Mouse (Mus musculus): ENCODE measurements around the gene Slc45a1. TPM values are rescaled to one million over a fixed set of nuclear protein-coding genes. Genes with fewer than 3 reads are reported as not detected.

The Slc45a1 gene
- 0.33 and 1.4 TPM in 2 replicates for total RNA-seq (2021)
- long read RNA-seq, experiment 1, partial matches to known transcripts, result 1 of 3 reads
- long read RNA-seq, experiment 1, other reads (novel, unspliced or antisense), result 1 of 3 reads
- long read RNA-seq, experiment 2, result 0 reads

DNA sequence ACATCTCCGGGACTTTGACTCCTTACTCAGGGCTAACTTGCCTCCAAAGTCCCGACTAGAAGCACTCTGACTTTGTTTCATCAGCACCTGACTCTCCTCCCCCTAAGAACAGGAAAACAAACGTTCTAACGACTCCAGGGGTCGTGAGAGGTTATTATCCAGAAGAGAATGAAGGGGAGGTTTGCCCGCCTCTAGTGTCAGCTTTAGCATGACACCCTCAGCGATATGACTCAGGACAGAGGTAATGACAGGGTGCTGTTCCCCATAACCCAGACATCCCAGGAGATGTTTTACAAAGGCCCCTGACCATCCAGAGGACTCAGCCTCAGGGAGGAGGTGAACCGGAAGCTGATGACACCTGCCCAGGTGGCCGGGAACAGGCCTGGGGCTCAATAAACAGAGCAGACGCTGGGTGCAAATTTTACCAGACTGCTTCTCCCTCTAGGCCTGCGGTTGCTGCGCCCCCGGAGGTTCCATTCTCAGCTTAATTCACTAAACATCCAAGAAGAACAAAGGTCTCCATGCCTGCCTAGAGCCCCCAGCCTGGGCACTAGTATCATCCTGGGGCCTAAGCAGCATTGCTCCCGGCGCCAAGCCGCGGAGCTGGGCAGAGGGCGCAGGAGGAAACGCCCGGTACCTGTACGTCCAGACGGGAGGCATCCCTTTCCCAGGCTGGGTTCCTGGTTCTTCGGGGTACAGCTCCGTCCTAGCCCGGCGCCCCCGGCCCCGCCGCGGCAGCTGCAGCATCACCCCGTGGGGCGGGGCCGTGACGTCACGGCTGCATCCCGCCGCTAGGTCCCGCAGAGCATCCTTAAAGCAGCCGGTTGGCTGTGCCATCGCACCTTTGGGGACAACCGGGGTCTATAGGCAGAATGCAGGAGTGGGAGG lies at the start of gene Slc45a1:
Slc45a1 (minus strand) TSS at position 785 of the 888 bp plus-strand sequence.
- DNase-seq, result no peak

DNA sequence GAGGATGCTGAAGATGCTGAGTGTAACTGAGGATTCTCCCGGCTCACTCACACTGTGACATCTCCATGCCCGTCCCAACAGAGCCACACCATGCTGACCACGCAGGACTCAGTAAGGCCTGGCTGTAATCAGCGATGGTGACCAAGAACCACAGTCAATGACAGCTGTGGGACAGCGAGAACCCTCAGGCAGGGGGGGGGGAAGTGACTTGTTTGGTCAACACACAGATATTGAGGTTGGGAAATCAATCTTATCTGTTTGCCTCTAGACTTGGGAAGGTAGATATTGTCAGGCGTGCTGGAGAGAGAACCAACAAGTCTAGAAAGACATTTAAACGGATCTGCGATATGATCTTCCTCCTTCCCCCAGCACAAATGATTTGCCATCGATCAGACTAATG lies 48.9 kb upstream of the Slc45a1 start:
- DNase-seq, result no peak

DNA sequence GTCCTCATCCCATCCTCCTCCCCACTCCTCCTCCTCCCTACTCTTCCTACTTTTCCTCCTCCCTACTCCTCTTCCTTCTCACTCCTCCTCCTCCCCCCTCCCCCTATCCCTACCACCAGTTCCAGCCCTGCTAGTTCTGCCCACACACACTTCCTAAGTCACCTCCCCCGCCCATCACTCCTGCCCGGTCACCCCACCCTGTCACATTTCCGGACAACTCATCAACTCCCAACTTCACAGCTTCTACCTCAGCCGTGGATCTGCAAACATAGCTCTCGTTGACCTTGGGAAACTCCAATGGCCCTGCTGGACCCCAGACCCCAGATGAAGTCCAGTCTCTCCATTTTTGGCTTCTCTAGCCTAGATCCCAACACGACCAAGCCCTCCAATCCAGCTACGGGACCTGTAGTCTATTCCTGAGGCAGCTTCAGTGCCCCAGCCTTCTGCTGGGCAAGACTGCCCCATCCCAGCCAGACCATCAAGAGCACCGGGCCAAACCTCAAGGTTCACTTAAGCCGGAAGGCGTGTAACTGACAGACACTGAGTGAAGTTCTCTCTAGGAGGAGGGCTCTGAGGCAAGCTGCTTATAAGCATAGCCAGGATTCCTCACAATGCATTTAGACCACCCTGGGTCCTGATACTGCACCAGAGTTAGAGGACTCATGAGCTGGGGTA lies 42.6 kb upstream of the Slc45a1 start:
- no peak for DNase-seq

DNA sequence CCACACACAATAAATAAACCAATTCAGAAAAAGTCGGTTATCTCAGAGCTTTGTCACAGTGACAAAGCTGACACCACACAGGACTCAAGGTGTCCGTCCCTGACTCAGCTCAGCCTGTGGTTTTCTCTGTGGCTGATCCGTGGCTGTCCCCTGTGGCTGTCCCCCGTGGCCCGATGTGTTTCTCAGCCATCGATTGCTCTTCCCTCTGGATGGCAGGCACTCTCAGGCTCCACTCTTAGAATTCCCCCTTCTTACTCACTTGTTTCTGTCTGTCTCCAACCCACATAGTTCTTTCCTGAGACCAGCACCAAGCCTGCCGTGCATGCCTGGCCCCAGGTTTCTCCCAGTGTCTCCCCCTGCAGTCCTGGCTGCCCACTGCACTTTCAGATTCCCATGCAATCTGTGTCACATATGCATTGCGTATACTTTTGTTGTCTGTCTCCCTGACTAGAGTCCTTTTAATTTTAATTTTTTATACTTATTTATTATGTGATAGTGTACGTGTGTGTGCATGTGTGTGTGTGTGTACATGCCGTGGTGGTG lies 41.0 kb upstream of the Slc45a1 start:
- DNase-seq, result no peak

DNA sequence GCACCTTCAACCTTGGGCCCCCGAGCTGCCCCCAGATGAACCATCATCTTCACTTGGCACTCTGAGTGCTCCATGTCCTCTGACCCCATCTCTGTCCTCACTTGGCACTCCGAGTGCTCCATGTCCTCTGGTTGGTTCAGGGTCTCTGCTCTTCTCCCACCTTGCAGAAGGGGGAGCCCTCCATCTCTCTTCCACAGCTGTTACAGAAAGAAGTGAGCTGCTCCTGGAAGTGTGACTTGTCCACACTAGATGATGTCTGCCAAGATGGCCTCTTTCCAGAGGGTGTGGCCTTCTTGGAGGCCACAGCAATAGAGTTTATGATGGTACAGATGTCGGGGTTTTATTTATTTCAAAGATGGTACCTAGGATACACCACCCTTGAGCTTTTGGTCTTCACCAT lies 38.8 kb upstream of the Slc45a1 start:
- peak; percentile 64 for DNase-seq

DNA sequence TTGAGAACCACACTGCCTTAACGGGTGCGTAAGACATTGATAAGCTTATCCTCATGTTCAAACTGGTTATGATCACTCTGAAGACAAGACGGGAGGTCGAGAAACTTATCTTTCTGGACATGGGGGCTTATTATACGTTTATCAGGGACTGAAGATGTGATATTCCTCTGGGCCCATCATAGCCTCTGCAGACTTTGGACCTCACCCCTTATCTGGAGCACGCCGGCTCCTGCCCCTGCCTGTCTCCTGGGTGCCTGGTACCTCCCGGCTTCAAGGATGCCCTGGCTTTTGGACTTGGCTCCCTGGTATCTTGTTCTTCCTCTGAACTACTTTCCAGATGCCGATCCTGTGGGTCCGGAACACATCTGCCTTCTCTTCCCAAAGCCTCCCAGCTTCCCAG lies 37.6 kb upstream of the Slc45a1 start:
- DNase-seq, result no peak

DNA sequence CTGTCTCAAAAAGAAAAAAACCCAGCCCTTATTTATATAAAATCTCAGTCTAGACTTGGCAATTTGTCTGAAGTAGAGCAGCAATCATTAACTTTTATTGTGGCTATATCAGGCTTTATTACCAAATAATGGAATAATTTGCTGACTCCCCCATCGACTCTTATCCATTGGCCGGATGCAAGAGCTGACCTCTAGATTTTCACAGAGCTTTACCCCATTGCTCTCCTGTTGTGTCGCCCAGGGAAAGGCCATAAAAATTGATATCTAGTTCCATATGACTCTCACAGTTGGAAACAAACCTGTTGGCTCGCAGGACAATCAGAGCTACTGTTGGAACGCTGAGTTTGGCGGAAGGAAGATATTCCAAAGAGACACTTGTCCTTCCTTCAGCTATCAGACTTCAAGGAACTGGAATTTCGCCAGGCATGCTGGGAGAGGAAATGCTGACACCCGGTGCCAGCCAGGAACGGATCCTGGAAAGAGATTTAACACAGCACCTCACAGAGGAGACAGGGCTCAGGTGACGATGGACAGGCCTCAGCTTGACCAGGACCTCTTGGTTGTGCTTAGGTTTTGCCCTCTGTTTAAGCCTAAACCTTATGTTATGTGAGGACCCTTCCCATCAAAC lies 35.3 kb upstream of the Slc45a1 start:
- no peak for DNase-seq

DNA sequence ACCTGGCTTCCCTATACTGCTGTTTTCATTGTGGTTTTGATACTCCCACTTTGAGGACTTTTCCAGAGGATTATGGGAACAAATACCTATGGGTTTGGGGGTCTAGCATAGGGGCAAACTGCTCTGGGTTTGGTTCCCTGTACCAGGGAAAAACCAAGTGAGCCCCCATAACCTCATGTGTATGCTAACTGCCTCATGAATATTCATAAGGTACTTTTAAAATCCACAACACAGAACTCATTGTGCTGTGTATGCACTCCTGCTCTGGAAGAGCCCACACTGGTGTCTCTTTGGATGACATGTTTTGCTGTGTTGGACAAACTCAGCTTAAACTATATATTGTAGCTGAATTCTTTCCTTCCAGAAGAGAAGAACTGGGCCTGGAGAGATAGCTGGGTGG lies 34.6 kb upstream of the Slc45a1 start:
- DNase-seq, result no peak

DNA sequence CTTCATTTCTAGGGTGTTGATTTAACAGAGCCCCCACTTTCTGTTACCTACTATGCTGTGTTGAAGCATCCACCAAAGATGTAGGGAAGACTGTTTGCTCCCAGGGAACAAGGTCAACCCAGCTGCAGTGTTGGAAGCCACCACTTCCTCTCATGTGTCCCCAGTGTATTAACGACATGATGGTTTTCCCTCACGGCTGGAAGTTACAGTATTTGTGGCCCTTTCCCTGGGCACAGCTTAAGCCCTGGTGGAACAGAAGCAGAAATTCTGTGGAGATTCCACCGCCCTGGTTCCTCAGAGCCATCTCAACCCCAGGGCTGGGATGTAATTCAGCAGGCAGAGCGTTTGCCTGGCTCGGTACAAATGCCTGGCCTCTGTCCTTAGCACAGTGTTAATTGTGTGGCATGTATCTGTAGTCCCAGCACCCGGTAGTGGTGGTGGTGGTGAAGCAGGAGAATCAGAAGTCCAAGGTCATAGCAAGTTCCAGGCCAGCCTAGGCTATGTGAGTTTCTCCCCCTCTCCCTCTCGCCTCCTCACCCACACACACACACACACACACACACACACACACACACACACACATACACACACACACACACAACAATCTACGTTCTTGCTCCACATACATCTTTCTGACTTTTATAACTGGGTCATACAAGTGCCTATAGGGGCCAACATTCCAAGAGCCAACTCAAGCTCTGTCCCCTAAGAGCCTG lies 34.0 kb upstream of the Slc45a1 start:
- DNase-seq, result no peak

DNA sequence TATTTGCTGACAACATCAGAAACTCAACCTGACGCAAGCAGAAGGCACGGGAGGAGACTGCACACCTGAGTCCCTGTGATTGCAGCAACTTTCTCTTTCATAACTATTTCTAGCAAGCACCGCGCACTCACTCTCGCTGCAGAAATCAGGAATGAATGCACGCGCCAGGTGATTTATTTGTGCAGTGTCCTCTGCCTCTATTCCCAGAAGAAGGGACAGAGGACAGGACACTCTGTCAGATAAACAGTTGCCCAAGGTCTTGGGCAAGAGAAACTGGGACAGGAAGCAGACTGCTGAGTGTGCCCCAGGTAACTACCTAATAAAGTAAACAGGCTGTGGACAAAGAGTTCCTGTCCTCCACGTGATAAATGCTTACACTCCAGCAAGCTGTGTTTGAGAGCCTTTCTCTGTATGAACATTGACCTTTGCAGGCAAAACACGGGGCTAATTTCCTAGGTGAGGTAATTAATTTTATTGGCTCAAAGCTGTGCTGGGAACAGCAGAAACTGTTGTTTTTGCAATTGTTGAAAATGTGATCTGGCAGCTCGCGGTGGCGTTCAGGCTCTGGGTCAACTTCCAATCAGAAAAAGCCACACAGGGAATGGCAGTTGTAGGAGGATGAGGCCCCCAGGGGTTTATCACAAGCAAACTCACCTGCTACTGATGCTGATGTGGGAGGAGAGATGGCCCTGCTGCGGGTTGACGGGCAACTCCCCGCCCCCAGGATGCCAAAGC lies 33.2 kb upstream of the Slc45a1 start:
- peak; percentile 52 for DNase-seq

DNA sequence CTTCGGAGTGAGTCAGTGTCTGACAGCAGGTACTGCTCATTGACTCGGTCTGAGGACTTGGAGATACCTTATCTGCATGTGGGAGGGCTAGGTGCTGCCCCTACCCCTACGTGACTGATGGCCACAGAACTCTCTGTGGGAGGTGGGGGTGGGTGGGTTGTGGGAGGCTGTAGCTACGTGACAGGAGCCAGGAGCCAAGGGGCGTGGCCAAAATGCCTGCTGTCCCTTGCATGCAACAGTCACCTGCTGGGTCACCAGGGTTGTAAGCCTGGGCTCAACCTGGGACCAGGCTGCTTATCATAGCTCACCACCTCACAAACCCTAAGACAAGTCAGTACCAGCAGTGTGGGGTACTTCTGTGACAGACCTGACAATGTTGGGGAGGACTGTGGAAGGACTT lies 28.4 kb upstream of the Slc45a1 start:
- DNase-seq, result no peak

DNA sequence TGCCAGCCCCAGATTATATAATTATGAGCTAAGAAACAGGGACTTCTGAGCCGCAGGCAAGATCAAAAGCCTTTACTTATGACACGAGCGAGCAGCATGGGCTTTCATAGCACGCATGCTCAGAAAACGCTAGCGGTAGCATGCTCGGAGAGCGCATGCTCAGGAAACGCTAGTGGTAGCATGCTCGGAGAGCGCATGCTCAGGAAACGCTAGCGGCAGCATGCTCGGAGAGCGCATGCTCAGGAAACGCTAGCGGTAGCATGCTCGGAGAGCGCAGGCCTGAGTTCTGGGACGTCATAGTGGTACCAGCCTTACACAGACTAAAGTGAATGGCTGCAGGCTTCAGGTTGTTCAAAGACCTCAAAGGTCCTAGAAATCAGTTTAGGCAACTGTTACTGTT lies 26.8 kb upstream of the Slc45a1 start:
- no peak for DNase-seq

DNA sequence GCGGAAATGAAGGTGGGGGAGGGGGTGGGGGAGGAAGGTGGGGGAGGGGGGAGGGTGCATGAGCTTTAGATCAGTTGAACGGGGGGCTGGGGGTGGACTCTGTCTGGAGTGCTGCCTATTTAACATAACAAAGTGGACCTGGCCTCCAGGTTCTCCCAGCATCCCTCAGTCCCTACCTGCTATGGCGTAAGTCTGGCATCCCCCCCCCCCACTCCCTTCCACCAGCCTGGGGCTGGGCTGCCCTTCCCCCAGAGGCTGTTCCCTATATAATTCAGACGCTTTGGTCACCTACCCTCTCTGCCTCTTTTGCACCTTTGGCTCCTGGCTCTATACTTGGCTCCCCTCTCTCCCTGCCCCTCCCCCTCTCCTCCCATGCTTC lies 25.9 kb upstream of the Slc45a1 start:
- no peak for DNase-seq

DNA sequence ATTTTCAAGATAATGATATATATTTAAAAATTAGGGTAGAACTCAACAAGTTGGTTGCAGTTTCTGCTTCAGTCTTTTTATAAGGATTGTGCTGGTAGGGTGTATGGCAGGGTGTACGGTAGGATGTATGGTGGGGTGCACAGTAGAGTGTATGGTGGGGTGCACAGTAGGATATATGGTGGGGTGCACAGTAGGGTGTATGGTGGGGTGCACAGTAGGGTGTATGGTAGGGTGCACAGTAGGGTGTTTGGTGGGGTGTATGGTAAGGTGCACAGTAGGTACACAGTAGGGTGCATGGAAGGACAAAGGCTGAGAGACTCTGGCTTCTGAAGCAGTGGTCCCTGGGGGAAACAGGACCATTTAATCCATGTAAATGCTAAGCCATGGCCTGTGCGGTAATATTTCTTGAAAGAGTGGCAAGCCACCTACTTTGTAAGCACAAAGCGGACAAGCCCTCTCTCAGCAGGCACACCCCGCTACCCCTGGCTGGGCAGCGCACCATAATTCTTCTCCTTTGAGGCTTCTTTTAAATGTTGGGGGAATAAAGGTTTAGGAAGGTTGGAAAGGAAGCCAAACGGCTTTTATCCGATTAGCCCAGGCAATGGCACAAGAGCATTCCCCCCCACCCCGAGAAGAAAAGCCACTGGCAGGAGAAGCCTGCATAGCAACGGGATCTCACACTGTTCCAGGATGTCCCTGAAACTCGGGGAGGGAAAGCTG lies 25.3 kb upstream of the Slc45a1 start:
- DNase-seq, result no peak

DNA sequence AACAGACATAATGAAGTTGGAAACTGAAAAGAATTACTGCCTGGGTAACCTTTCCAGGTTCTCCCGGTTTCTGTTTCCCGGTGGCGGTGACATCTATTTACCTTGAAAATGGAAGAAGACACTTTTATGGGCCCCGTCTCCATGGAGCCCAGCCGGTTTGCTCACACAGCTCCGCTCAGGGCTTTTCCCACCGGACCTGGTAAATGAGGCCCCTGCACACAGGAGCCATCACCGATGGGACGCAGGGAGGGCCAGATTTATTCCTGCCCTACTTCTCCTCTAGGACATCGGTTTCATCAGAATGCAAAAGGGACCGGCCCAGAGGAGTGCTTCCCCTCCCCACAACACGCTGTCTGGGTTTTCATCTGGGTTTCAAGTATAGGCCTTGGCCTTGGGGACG lies 24.1 kb upstream of the Slc45a1 start:
- peak; percentile 34 for DNase-seq

DNA sequence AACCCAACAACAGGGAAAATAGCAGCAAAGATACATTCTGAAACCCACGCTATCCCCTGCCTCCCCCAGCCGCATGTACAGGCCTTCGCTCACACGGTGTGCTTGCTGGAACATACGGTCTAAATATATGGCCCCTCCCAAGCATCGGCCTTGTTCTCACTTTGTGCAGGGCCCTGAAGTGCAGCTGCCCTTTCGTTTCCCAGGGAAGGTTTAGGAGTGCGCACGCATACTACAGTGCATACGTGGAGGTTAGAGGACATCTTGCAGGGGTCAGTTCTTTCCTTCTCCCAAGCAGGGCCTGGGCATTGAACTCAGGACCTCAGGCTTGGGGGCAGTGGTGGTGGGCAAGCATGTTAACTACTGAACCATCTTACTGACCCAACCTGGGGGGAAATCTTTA lies 23.3 kb upstream of the Slc45a1 start:
- no peak for DNase-seq

DNA sequence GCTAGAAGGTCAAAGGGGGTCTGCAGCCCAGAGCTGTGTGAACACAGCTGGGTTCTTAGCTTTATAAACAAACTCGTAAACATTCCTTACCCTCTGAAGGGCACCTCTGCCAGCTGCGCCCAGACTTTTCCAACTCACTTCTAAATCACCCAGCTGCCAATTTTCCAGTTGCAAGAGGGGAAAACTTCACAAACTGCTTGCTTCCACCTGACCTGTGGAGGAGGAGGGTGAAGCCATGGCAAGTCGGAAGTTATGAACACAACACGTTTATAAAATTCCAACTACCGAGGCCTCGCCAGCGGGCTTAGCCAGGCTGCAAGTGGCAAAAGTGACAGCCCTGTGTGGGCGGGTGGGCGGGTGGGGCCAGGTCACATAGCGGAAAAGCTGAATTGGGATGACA lies 13.8 kb upstream of the Slc45a1 start:
- DNase-seq, result no peak

DNA sequence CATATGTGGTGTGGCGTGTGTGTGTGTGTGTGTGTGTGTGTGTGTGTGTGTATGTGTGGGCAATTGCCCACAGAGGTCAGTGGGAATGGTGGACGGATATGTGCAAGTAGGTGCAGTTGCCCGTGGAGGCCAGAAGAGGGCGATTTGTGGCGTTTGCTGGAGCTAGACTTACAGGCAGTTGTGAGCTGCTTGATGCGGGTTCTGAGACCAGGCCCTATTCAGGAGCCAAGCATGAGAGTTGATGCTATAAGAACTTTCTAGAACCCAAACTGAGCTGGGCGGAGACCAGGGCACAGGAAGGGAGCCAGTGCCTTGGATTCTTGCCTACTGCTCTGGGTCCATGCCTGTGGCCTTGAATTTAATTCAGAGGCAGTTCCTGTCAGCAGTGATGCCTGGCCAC lies 12.8 kb upstream of the Slc45a1 start:
- peak; percentile 50 for DNase-seq

DNA sequence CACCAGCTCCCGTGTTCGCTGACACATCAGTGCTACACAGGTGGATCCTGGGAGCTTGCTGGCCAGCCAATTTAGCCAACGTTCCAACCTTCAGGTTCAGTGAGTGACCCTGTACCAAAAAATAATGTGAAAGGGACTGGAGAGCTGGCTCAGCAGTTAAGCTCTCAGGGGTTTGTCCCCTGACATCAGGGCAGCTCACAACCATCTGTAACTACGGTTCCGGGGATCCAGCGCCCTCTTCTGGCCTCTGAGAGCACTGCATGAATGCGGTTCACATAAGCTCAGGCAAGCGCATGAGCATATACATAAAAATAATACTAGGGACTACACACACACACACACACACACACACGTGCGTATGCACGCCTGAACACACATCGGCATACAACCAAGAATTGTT lies 11.2 kb upstream of the Slc45a1 start:
- peak; percentile 61 for DNase-seq

DNA sequence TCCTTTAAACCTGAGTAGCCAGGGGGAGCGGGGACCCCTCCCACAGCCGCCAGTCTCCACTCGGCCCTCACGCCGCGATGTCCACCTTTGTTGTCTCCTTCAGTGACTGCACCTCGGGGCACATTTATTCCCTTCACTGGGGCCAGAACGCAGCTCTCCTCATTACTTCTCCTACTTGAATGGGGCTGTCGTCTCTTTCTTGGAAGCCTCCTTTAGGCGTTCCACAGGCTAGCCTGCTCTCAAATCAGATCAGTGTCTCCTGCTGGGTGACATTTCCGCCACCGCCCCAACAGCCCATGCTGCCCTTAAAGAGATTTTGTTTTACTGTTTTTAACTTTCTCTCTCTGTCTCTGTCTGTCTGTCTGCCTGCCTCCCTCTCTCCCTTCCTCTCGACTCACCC lies 9.9 kb upstream of the Slc45a1 start:
- no peak for DNase-seq
